Mouse (Mus musculus) heart, postnatal 0 days (tissue): ENCODE results near the gene Meis2.

ENCODE experiments used
- CTCF ChIP-seq: IDR thresholded peaks from 2 replicates; pipeline ENCODE4 v1.5.1; 2016; ENCODE audit warnings: antibody characterized with exemption, control low read depth, low read depth
- EP300 ChIP-seq: IDR thresholded peaks from 2 replicates; pipeline ENCODE4 v1.6.1; 2016; ENCODE audit warnings: antibody characterized with exemption, low read depth

GRCm38 (mm10) chr2:115869966-115870365 lies 195.7 kb downstream of the Meis2 start:
- TF ChIP-seq CTCF (no peak), EP300 (no peak)
